Mouse (Mus musculus): ENCODE measurements around the gene Pkmyt1. TPM values are rescaled to one million over a fixed set of nuclear protein-coding genes. Genes with fewer than 3 reads are reported as not detected.
"Not testable (repeated sequence)": the region's sequence is repeated elsewhere in the genome, so short reads cannot be mapped to it uniquely, and the experiment has no call there.

The Pkmyt1 gene
- polyA plus RNA-seq, 1 experiment from 2014 or later: 47.4 TPM

GRCm38 (mm10) chr17:23755689-23756088 is 29.6 kb downstream of the Pkmyt1 start:
- Histone ChIP-seq H3K9ac (no peak overlapping the region), H3K4me3 (replicated peaks) (no peak overlapping the region), H3K27me3 (replicated peaks) (no peaks in the 10 kb centered on the region), H3K4me2 (no peak overlapping the region), H3K4me1 (no peaks in the 10 kb centered on the region), H3K27ac (no peak overlapping the region), H3K9me3 (no peaks in the 10 kb centered on the region), H3K36me3 (peaks cover 54% of the 10 kb centered on the region)
- no peak for ATAC-seq (ENCODE audit: insufficient read depth, low FRiP score, low read depth)
- WGBS: 73% methylated on average over 13 of the region's 13 CpGs

- H3K4me3 ChIP-seq (replicated peaks): no peak overlapping the region
- no peaks in the 10 kb centered on the region for H3K27me3 ChIP-seq (replicated peaks)
- H3K27ac ChIP-seq: no peak overlapping the region
- ATAC-seq (ENCODE audit: insufficient read depth, low FRiP score, low read depth): no peak
- peaks cover 45% of the 10 kb centered on the region for H3K36me3 ChIP-seq
- no peak overlapping the region for H3K9ac ChIP-seq
- H3K4me1 ChIP-seq: no peaks in the 10 kb centered on the region
- no peak overlapping the region for H3K4me2 ChIP-seq
- no peaks in the 10 kb centered on the region for H3K9me3 ChIP-seq
- WGBS: 91% methylated on average over 9 of the region's 9 CpGs
Observed at GRCm38 (mm10) chr17:23757581-23757980, 31.4 kb downstream of the Pkmyt1 start.

GRCm38 (mm10) chr17:23758801-23759200 is 32.7 kb downstream of the Pkmyt1 start:
- H3K36me3 ChIP-seq: peaks cover 33% of the 10 kb centered on the region
- no peak for ATAC-seq (ENCODE audit: insufficient read depth, low FRiP score, low read depth)
- 83% methylated on average over 8 of the region's 8 CpGs for WGBS

GRCm38 (mm10) chr17:23760231-23760630 is 34.1 kb downstream of the Pkmyt1 start:
- Histone ChIP-seq H3K4me3 (replicated peaks) (no peak overlapping the region), H3K36me3 (peaks cover 31% of the 10 kb centered on the region), H3K9ac (no peak overlapping the region), H3K27me3 (replicated peaks) (no peaks in the 10 kb centered on the region), H3K9me3 (no peaks in the 10 kb centered on the region), H3K4me1 (no peaks in the 10 kb centered on the region), H3K4me2 (no peak overlapping the region), H3K27ac (no peak overlapping the region)
- 94% methylated on average over 9 of the region's 9 CpGs for WGBS
- ATAC-seq (ENCODE audit: insufficient read depth, low FRiP score, low read depth): no peak

More at GRCm38 (mm10) chr17:23758801-23759200, 32.7 kb downstream of the Pkmyt1 start:
- H3K4me2 ChIP-seq: no peak overlapping the region
- no peaks in the 10 kb centered on the region for H3K4me1 ChIP-seq
- H3K27me3 ChIP-seq (replicated peaks): no peaks in the 10 kb centered on the region
- H3K27ac ChIP-seq: no peak overlapping the region
- no peaks in the 10 kb centered on the region for H3K9me3 ChIP-seq
- H3K9ac ChIP-seq: no peak overlapping the region
- H3K4me3 ChIP-seq (replicated peaks): no peak overlapping the region

- 92% methylated on average over 3 of the region's 3 CpGs for WGBS
- H3K36me3 ChIP-seq: peaks cover 22% of the 10 kb centered on the region
- H3K27me3 ChIP-seq (replicated peaks): no peaks in the 10 kb centered on the region
- H3K27ac ChIP-seq: no peak overlapping the region
- H3K4me2 ChIP-seq: no peak overlapping the region
- ATAC-seq (ENCODE audit: insufficient read depth, low FRiP score, low read depth): no peak
- H3K9ac ChIP-seq: no peak overlapping the region
- no peak overlapping the region for H3K4me3 ChIP-seq (replicated peaks)
- H3K9me3 ChIP-seq: no peaks in the 10 kb centered on the region
- no peaks in the 10 kb centered on the region for H3K4me1 ChIP-seq
Observed at GRCm38 (mm10) chr17:23761155-23761554, 35.0 kb downstream of the Pkmyt1 start.

GRCm38 (mm10) chr17:23762976-23763375 is 36.8 kb downstream of the Pkmyt1 start:
- ATAC-seq (ENCODE audit: insufficient read depth, low FRiP score, low read depth): 0 out of 2 replicates have a peak, but pooled peaks have one; percentile 31

GRCm38 (mm10) chr17:23770493-23770892 is 44.4 kb downstream of the Pkmyt1 start:
- Histone ChIP-seq H3K4me2 (peak overlapping the region; percentile 68), H3K27me3 (replicated peaks) (no peaks in the 10 kb centered on the region), H3K9ac (0 out of 2 replicates have a peak overlapping the region, but pooled peaks have one; percentile 80), H3K4me1 (no peaks in the 10 kb centered on the region), H3K4me3 (replicated peaks) (peak overlapping the region; percentile 77), H3K9me3 (no peaks in the 10 kb centered on the region), H3K36me3 (no peaks in the 10 kb centered on the region), H3K27ac (no peak overlapping the region)
- ATAC-seq (ENCODE audit: insufficient read depth, low FRiP score, low read depth): no peak
- WGBS: 37% methylated on average over 2 of the region's 2 CpGs

More at GRCm38 (mm10) chr17:23762976-23763375, 36.8 kb downstream of the Pkmyt1 start:
- no peaks in the 10 kb centered on the region for H3K4me1 ChIP-seq
- H3K4me3 ChIP-seq (replicated peaks): no peak overlapping the region
- H3K36me3 ChIP-seq: peaks cover 18% of the 10 kb centered on the region
- no peak overlapping the region for H3K4me2 ChIP-seq
- H3K27ac ChIP-seq: no peak overlapping the region
- no peaks in the 10 kb centered on the region for H3K9me3 ChIP-seq
- no peak overlapping the region for H3K9ac ChIP-seq
- WGBS: 88% methylated on average over 11 of the region's 11 CpGs
- no peaks in the 10 kb centered on the region for H3K27me3 ChIP-seq (replicated peaks)

GRCm38 (mm10) chr17:23770896-23771283 is 44.8 kb downstream of the Pkmyt1 start:
- H3K27ac ChIP-seq: peak overlapping the region; percentile 59; the same call in 1 of the 2 replicates
- 1% methylated on average over 19 of the region's 19 CpGs for WGBS
- ATAC-seq (ENCODE audit: insufficient read depth, low FRiP score, low read depth): no peak; the same call in 1 of the 2 replicates
- H3K36me3 ChIP-seq: no peaks in the 10 kb centered on the region
- H3K9ac ChIP-seq: peak overlapping the region; percentile 80
- no peaks in the 10 kb centered on the region for H3K9me3 ChIP-seq
- no peaks in the 10 kb centered on the region for H3K27me3 ChIP-seq (replicated peaks)
- no peaks in the 10 kb centered on the region for H3K4me1 ChIP-seq
- H3K4me3 ChIP-seq (replicated peaks): peak overlapping the region; percentile 77
- peak overlapping the region; percentile 68 for H3K4me2 ChIP-seq

- Histone ChIP-seq H3K4me1 (no peaks in the 10 kb centered on the region), H3K9me3 (no peaks in the 10 kb centered on the region), H3K36me3 (no peaks in the 10 kb centered on the region), H3K27ac (peak within 1 kb of the TSS; percentile 59), H3K9ac (peak within 1 kb of the TSS; percentile 80), H3K4me3 (replicated peaks) (peak within 1 kb of the TSS; percentile 77), H3K27me3 (replicated peaks) (no peaks in the 10 kb centered on the region), H3K4me2 (peak within 1 kb of the TSS; percentile 68)
- WGBS: 3% methylated on average over 58 of the region's 58 CpGs
- peak; percentile 98 for ATAC-seq (ENCODE audit: insufficient read depth, low FRiP score, low read depth)
Observed at GRCm38 (mm10) chr17:23771284-23772218, 45.4 kb downstream of the Pkmyt1 start, which contains the start of gene Flywch1. Gene Flywch1 (minus strand): TSS chr17:23771602.

- not testable (repeated sequence) for H3K36me3 ChIP-seq; H3K4me1 ChIP-seq; H3K27ac ChIP-seq; ATAC-seq (ENCODE audit: insufficient read depth, low FRiP score, low read depth); H3K9ac ChIP-seq; H3K9me3 ChIP-seq; H3K4me3 ChIP-seq (replicated peaks); H3K27me3 ChIP-seq (replicated peaks); H3K4me2 ChIP-seq
- 67% methylated on average over 2 of the region's 2 CpGs for WGBS
Observed at GRCm38 (mm10) chr17:23772219-23772556, 46.1 kb downstream of the Pkmyt1 start.

- H3K9ac ChIP-seq: no peak overlapping the region
- WGBS: 71% methylated on average over 6 of the region's 6 CpGs
- no peak overlapping the region for H3K27ac ChIP-seq
- H3K4me1 ChIP-seq: no peaks in the 10 kb centered on the region
- H3K27me3 ChIP-seq (replicated peaks): no peaks in the 10 kb centered on the region
- no peak overlapping the region for H3K4me3 ChIP-seq (replicated peaks)
- no peaks in the 10 kb centered on the region for H3K9me3 ChIP-seq
- no peak overlapping the region for H3K4me2 ChIP-seq
- no peaks in the 10 kb centered on the region for H3K36me3 ChIP-seq
- ATAC-seq (ENCODE audit: insufficient read depth, low FRiP score, low read depth): no peak
Observed at GRCm38 (mm10) chr17:23773676-23774075, 47.5 kb downstream of the Pkmyt1 start.

GRCm38 (mm10) chr17:23774090-23774489 is 48.0 kb downstream of the Pkmyt1 start:
- no peaks in the 10 kb centered on the region for H3K27me3 ChIP-seq (replicated peaks)
- ATAC-seq (ENCODE audit: insufficient read depth, low FRiP score, low read depth): peak; percentile 57; the same call in 1 of the 2 replicates
- H3K27ac ChIP-seq: no peak overlapping the region
- no peaks in the 10 kb centered on the region for H3K4me1 ChIP-seq
- H3K9me3 ChIP-seq: no peaks in the 10 kb centered on the region
- H3K9ac ChIP-seq: no peak overlapping the region
- H3K4me2 ChIP-seq: no peak overlapping the region
- no peak overlapping the region for H3K4me3 ChIP-seq (replicated peaks)
- WGBS: 3% methylated on average over 12 of the region's 12 CpGs
- H3K36me3 ChIP-seq: no peaks in the 10 kb centered on the region

Measured in stomach, embryonic 15.5 days (tissue).